Mouse (Mus musculus) kidney, postnatal 0 days (tissue): ENCODE measurements at regions not wholly inside any gene's neighbourhood (a gene's known extent, or its start where the extent isn't known, plus 50 kb on each side); places are given as distances from the start of the nearest gene placed in this dataset.

ENCODE experiments used
- ATAC-seq: fragments of 200-750 bp; cut with Nextera tagmentation; replicated peaks from 2 replicates; pipeline ENCODE4 v1.8.0; 2017; ENCODE audit warnings: low read depth, moderate number of reproducible peaks, moderate TSS enrichment, moderate library complexity; ENCODE audit not compliant: low FRiP score
- DNase-seq: peaks from one replicate; pipeline ENCODE4 v3.0.0-alpha.2; 2016; ENCODE audit warnings: low spot score
- H3K27ac ChIP-seq: fragments of 300-500 bp; sonication (generic); 2 replicates; pipeline ENCODE4 v1.5.1; 2014; ENCODE audit warnings: mild to moderate bottlenecking
- H3K27me3 ChIP-seq: fragments of 300-500 bp; sonication (generic); 2 replicates; pipeline ENCODE4 v1.6.1; 2014; ENCODE audit warnings: low read length, mixed read lengths; ENCODE audit not compliant: insufficient read depth
- H3K36me3 ChIP-seq: fragments of 300-500 bp; sonication (generic); 2 replicates; pipeline ENCODE4 v1.6.1; 2014; ENCODE audit warnings: low read length, mixed read lengths; ENCODE audit not compliant: insufficient read depth
- H3K4me1 ChIP-seq: fragments of 300-500 bp; sonication (generic); replicated peaks from 2 replicates; pipeline ENCODE4 v1.6.1; 2014; ENCODE audit warnings: antibody characterized with exemption, low read length, mixed read lengths; ENCODE audit not compliant: insufficient read depth
- H3K4me2 ChIP-seq: fragments of 300-500 bp; sonication (generic); 2 replicates; pipeline ENCODE4 v1.6.1; 2014; ENCODE audit warnings: mild to moderate bottlenecking, low read length, moderate library complexity, mixed read lengths
- H3K4me3 ChIP-seq: fragments of 300-500 bp; sonication (generic); replicated peaks from 2 replicates; pipeline ENCODE4 v1.5.1; 2014; ENCODE audit warnings: low read depth, low read length
- H3K9ac ChIP-seq: fragments of 300-500 bp; sonication (generic); 2 replicates; pipeline ENCODE4 v1.6.1; 2014; ENCODE audit warnings: low read depth, low read length
- H3K9me3 ChIP-seq: fragments of 300-500 bp; sonication (generic); replicated peaks from 2 replicates; pipeline ENCODE4 v1.6.1; 2016; ENCODE audit warnings: low read length, inconsistent platforms, mixed read lengths
- CTCF ChIP-seq: IDR thresholded peaks from 2 replicates; pipeline ENCODE4 v1.5.1; 2016; ENCODE audit warnings: antibody characterized with exemption, low read depth, mild to moderate bottlenecking, moderate library complexity
- WGBS: fragments of 180-500 bp; shearing (Covaris S2); extraction: QIAGEN DNeasy Blood & Tissue Kit; methylation state at CpG from one replicate; pipeline ENCODE4 v1.1.7; 2014; 5-methylcytosine and 5-hydroxymethylcytosine counted together

GRCm38 (mm10) chr14:48046094-48046493, 74.5 kb upstream of the Peli2 start:
- no peak for TF ChIP-seq CTCF
- H3K9ac ChIP-seq = no peak overlapping the region
- no peaks in the 10 kb centered on the region for H3K27me3 ChIP-seq
- 39% methylated on average over 9 of the region's 9 CpGs for WGBS
- no peaks in the 10 kb centered on the region for H3K4me1 ChIP-seq
- ATAC-seq (no peak), DNase-seq (no peak)
- H3K9me3 ChIP-seq = no peaks in the 10 kb centered on the region
- H3K36me3 ChIP-seq = no peaks in the 10 kb centered on the region
- H3K4me3 ChIP-seq = no peak overlapping the region
- H3K4me2 ChIP-seq = no peak overlapping the region
- no peak overlapping the region for H3K27ac ChIP-seq

- H3K9ac ChIP-seq = no peak overlapping the region
- H3K36me3 ChIP-seq = no peaks in the 10 kb centered on the region
- TF ChIP-seq CTCF = no peak
- H3K27ac ChIP-seq = no peak overlapping the region
- WGBS = 76% methylated on average over 1 of the region's 1 CpGs
- DNase-seq = no peak
- H3K4me3 ChIP-seq = no peak overlapping the region
- H3K9me3 ChIP-seq = no peaks in the 10 kb centered on the region
- no peak for ATAC-seq
- H3K4me1 ChIP-seq = no peaks in the 10 kb centered on the region
- H3K4me2 ChIP-seq = no peak overlapping the region
- H3K27me3 ChIP-seq = no peaks in the 10 kb centered on the region
Measured at GRCm38 (mm10) chr14:48046831-48047230, 73.8 kb upstream of the Peli2 start.

DNA sequence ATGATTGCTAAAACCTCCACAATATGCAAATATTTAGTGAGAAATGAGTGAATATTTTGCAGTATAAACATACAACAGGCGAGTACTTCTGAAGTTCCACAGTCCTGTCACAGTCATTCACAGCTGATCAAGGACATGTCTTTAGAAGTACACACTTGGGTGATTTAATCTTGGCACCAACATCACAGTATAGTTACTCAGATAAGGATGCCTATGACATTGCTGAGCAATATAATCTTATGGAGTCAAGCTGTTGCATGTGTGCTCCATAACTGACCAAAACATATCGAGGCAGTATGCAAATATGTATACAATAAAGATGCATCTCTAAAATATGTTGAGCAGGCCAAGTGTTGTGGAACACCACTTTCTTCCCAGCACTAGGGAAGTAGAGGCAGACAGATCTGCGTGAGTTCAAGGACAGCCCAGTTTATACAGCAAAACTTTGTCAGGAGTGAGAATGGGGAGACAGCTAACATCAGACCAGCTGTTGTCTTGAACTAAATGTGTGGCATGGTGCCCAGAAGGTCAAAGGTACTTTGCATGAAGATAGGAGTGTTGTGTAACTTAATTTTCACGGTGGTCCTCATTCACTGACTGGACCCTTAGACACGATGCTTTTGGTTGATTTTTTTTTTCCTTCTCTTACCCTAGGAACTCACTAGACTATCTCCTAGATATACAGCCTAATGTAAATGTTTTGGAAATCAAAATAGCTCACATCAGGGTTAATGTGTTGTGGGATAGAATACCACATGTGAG, 70.7 kb upstream of the Peli2 start:
- H3K4me1 ChIP-seq = no peaks in the 10 kb centered on the region
- H3K9me3 ChIP-seq = no peaks in the 10 kb centered on the region; the same call in 1 of the 2 replicates
- H3K27ac ChIP-seq = no peak overlapping the region
- H3K27me3 ChIP-seq = no peaks in the 10 kb centered on the region
- DNase-seq = peak; percentile 10
- TF ChIP-seq CTCF = no peak
- H3K36me3 ChIP-seq = no peaks in the 10 kb centered on the region
- ATAC-seq = no peak
- no peak overlapping the region for H3K9ac ChIP-seq
- 67% methylated on average over 5 of the region's 5 CpGs for WGBS
- H3K4me2 ChIP-seq = no peak overlapping the region
- H3K4me3 ChIP-seq = no peak overlapping the region

DNA sequence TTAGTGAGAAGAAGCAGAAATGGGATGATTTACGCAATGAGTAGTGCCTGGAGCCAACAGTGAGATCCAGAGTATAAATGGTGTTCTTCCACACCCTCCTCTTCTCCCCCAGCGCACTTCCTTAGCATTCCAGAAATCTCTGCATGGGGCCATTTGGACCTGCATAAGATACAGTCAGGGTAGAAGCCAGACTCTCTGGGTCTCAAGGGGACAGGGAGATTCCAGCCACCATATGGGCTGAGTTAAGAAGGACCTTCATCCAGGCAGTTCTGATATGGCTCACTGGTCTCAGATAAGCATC, 70.2 kb upstream of the Peli2 start:
- no peak overlapping the region for H3K9ac ChIP-seq
- no peaks in the 10 kb centered on the region for H3K4me1 ChIP-seq
- H3K9me3 ChIP-seq = no peaks in the 10 kb centered on the region; the same call in 1 of the 2 replicates
- ATAC-seq (no peak), DNase-seq (no peak)
- H3K36me3 ChIP-seq = no peaks in the 10 kb centered on the region
- TF ChIP-seq CTCF = no peak
- H3K4me3 ChIP-seq = no peak overlapping the region
- no peaks in the 10 kb centered on the region for H3K27me3 ChIP-seq
- no peak overlapping the region for H3K4me2 ChIP-seq
- 70% methylated on average over 2 of the region's 2 CpGs for WGBS
- H3K27ac ChIP-seq = no peak overlapping the region

DNA sequence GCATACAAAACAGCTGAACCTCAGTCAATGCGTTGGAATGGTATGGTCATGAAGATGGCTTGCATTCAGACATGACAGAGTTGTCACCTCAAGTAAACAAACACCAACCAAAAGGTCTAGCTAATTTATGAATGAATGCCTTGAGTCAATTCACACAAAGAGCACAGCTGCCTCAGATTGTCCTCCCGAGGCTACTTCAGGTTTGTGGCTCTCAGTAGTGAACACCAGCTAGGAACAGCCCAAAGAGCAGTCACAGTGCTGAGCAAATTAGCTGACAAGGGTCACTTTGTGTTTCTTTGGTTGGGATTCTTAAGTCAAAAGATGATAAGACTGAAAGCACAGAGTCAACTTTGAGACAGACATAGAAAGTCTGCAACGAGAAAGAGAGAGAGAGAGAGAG, 68.7 kb upstream of the Peli2 start:
- H3K4me2 ChIP-seq = no peak overlapping the region
- 61% methylated on average over 3 of the region's 3 CpGs for WGBS
- no peaks in the 10 kb centered on the region for H3K27me3 ChIP-seq
- no peak overlapping the region for H3K4me3 ChIP-seq
- no peak overlapping the region for H3K27ac ChIP-seq
- no peak for TF ChIP-seq CTCF
- DNase-seq (no peak), ATAC-seq (no peak)
- no peaks in the 10 kb centered on the region for H3K4me1 ChIP-seq
- no peaks in the 10 kb centered on the region for H3K36me3 ChIP-seq
- no peak overlapping the region for H3K9ac ChIP-seq
- H3K9me3 ChIP-seq = no peaks in the 10 kb centered on the region; the same call in 1 of the 2 replicates

GRCm38 (mm10) chr14:48052405-48052804, 68.2 kb upstream of the Peli2 start:
- no peaks in the 10 kb centered on the region for H3K4me1 ChIP-seq
- no peaks in the 10 kb centered on the region for H3K36me3 ChIP-seq
- no peak overlapping the region for H3K4me2 ChIP-seq
- no peak overlapping the region for H3K27ac ChIP-seq
- no peak for DNase-seq
- H3K27me3 ChIP-seq = no peaks in the 10 kb centered on the region
- no peak for TF ChIP-seq CTCF
- H3K9ac ChIP-seq = no peak overlapping the region
- no peak for ATAC-seq
- H3K4me3 ChIP-seq = no peak overlapping the region
- no peaks in the 10 kb centered on the region; the same call in 1 of the 2 replicates for H3K9me3 ChIP-seq
- WGBS = 68% methylated on average over 7 of the region's 7 CpGs

DNA sequence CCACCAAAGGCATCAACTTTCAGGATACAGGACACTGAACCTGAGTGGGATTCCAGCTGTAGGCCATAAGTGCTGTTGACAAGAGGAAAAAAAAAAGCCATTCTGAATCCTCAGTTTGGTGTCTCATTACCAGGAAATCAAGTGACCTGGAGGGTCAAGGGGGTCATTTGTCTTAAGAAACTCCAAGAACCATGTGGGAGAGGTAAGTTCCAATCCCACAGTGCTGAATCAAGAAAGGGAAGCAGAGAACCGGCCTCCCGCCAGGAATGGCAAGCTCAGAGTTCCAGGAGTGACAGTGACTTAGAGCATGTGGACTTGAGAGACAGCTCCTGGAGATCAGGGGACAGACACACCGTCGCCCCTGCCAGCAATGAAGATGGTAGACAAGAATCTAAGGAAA, 67.5 kb upstream of the Peli2 start:
- Histone ChIP-seq H3K27ac (no peak overlapping the region), H3K9ac (no peak overlapping the region), H3K4me1 (no peaks in the 10 kb centered on the region), H3K36me3 (no peaks in the 10 kb centered on the region), H3K9me3 (no peaks in the 10 kb centered on the region; the same call in 1 of the 2 replicates), H3K4me2 (no peak overlapping the region), H3K27me3 (no peaks in the 10 kb centered on the region), H3K4me3 (no peak overlapping the region)
- peak; percentile 32 for DNase-seq
- ATAC-seq = no peak
- TF ChIP-seq CTCF = no peak
- 24% methylated on average over 4 of the region's 4 CpGs for WGBS
